Mouse (Mus musculus): ENCODE data around the gene Tsc22d1. TPM values are rescaled to one million over a fixed set of nuclear protein-coding genes. Genes with fewer than 3 reads are reported as not detected.

Gene Tsc22d1
- total and polyA plus RNA-seq, 2 experiments from 2014 or later: 574 to 603 TPM

GRCm38 (mm10) chr14:76428855-76429254, 14.1 kb downstream of the Tsc22d1 start:
- no peak overlapping the region for H3K4me2 ChIP-seq (ENCODE audit: low read depth, low read length, poor library complexity, severe bottlenecking)
- 88% methylated on average over 2 of the region's 2 CpGs for WGBS
- H3K9me3 ChIP-seq (ENCODE audit: low read length): no peaks in the 10 kb centered on the region
- no peak overlapping the region for H3K4me3 ChIP-seq (ENCODE audit: low read depth, low read length)
- no peaks in the 10 kb centered on the region for H3K27me3 ChIP-seq (ENCODE audit: insufficient read depth, low read length)
- peaks cover 4% of the 10 kb centered on the region; the same call in 1 of the 2 replicates for H3K4me1 ChIP-seq (ENCODE audit: insufficient read depth, low read length)
- ATAC-seq (ENCODE audit: low FRiP score) (no peak), DNase-seq (ENCODE audit: low spot score) (no peak)
- H3K36me3 ChIP-seq (ENCODE audit: insufficient read depth, low read length): peaks cover 15% of the 10 kb centered on the region; the same call in 1 of the 2 replicates
- no peak overlapping the region for H3K27ac ChIP-seq (ENCODE audit: low read depth, low read length)
- no peak overlapping the region for H3K9ac ChIP-seq (replicated peaks; ENCODE audit: low read length, poor library complexity, severe bottlenecking)
- TF ChIP-seq CTCF (IDR thresholded peaks at IDR 0.05): no peak

- TF ChIP-seq CTCF (IDR thresholded peaks at IDR 0.05): no peak
- H3K27ac ChIP-seq (ENCODE audit: low read depth, low read length): no peak overlapping the region
These were observed 17.2 kb downstream of the Tsc22d1 start for GRCm38 (mm10) chr14:76431918-76432317.

GRCm38 (mm10) chr14:76432369-76432768, 17.6 kb downstream of the Tsc22d1 start:
- no peak overlapping the region for H3K9ac ChIP-seq (replicated peaks; ENCODE audit: low read length, poor library complexity, severe bottlenecking)
- H3K4me3 ChIP-seq (ENCODE audit: low read depth, low read length): no peak overlapping the region
- no peaks in the 10 kb centered on the region for H3K4me1 ChIP-seq (ENCODE audit: insufficient read depth, low read length)
- no peaks in the 10 kb centered on the region for H3K27me3 ChIP-seq (ENCODE audit: insufficient read depth, low read length)
- H3K9me3 ChIP-seq (ENCODE audit: low read length): no peaks in the 10 kb centered on the region
- 79% methylated on average over 7 of the region's 7 CpGs for WGBS
- H3K27ac ChIP-seq (ENCODE audit: low read depth, low read length): no peak overlapping the region
- ATAC-seq (ENCODE audit: low FRiP score) (no peak), DNase-seq (ENCODE audit: low spot score) (peak; percentile 65)
- H3K4me2 ChIP-seq (ENCODE audit: low read depth, low read length, poor library complexity, severe bottlenecking): no peak overlapping the region
- H3K36me3 ChIP-seq (ENCODE audit: insufficient read depth, low read length): 0 out of 2 replicates have a peak, but pooled peaks cover 8% of the 10 kb centered on the region
- TF ChIP-seq CTCF (IDR thresholded peaks at IDR 0.05): no peak

More at GRCm38 (mm10) chr14:76431918-76432317, 17.2 kb downstream of the Tsc22d1 start:
- ATAC-seq (ENCODE audit: low FRiP score): no peak
- Histone ChIP-seq H3K9ac (replicated peaks; ENCODE audit: low read length, poor library complexity, severe bottlenecking) (no peak overlapping the region), H3K4me2 (ENCODE audit: low read depth, low read length, poor library complexity, severe bottlenecking) (no peak overlapping the region), H3K4me1 (ENCODE audit: insufficient read depth, low read length) (no peaks in the 10 kb centered on the region), H3K4me3 (ENCODE audit: low read depth, low read length) (no peak overlapping the region), H3K36me3 (ENCODE audit: insufficient read depth, low read length) (0 out of 2 replicates have a peak, but pooled peaks cover 8% of the 10 kb centered on the region), H3K9me3 (ENCODE audit: low read length) (no peaks in the 10 kb centered on the region), H3K27me3 (ENCODE audit: insufficient read depth, low read length) (no peaks in the 10 kb centered on the region)
- WGBS: 80% methylated on average over 4 of the region's 4 CpGs
- no peak for DNase-seq (ENCODE audit: low spot score)

- no peak for TF ChIP-seq CTCF (IDR thresholded peaks at IDR 0.05)
- 91% methylated on average over 8 of the region's 8 CpGs for WGBS
- DNase-seq (ENCODE audit: low spot score) (no peak), ATAC-seq (ENCODE audit: low FRiP score) (no peak)
- peaks cover 10% of the 10 kb centered on the region; the same call in 1 of the 2 replicates for H3K36me3 ChIP-seq (ENCODE audit: insufficient read depth, low read length)
- H3K27ac ChIP-seq (ENCODE audit: low read depth, low read length): no peak overlapping the region
- no peak overlapping the region for H3K4me3 ChIP-seq (ENCODE audit: low read depth, low read length)
- H3K4me2 ChIP-seq (ENCODE audit: low read depth, low read length, poor library complexity, severe bottlenecking): no peak overlapping the region
- H3K4me1 ChIP-seq (ENCODE audit: insufficient read depth, low read length): no peaks in the 10 kb centered on the region
- H3K9me3 ChIP-seq (ENCODE audit: low read length): no peaks in the 10 kb centered on the region
- no peak overlapping the region for H3K9ac ChIP-seq (replicated peaks; ENCODE audit: low read length, poor library complexity, severe bottlenecking)
- no peaks in the 10 kb centered on the region for H3K27me3 ChIP-seq (ENCODE audit: insufficient read depth, low read length)
These were observed 18.1 kb downstream of the Tsc22d1 start for GRCm38 (mm10) chr14:76432816-76433215.

- Histone ChIP-seq H3K4me2 (ENCODE audit: low read depth, low read length, poor library complexity, severe bottlenecking) (no peak overlapping the region), H3K9ac (replicated peaks; ENCODE audit: low read length, poor library complexity, severe bottlenecking) (no peak overlapping the region), H3K4me1 (ENCODE audit: insufficient read depth, low read length) (no peaks in the 10 kb centered on the region), H3K36me3 (ENCODE audit: insufficient read depth, low read length) (peaks cover 21% of the 10 kb centered on the region), H3K9me3 (ENCODE audit: low read length) (no peaks in the 10 kb centered on the region), H3K27ac (ENCODE audit: low read depth, low read length) (no peak overlapping the region), H3K27me3 (ENCODE audit: insufficient read depth, low read length) (no peaks in the 10 kb centered on the region), H3K4me3 (ENCODE audit: low read depth, low read length) (no peak overlapping the region)
- DNase-seq (ENCODE audit: low spot score) (no peak), ATAC-seq (ENCODE audit: low FRiP score) (no peak)
- WGBS: 87% methylated on average over 10 of the region's 10 CpGs
- no peak for TF ChIP-seq CTCF (IDR thresholded peaks at IDR 0.05)
These were observed 27.4 kb downstream of the Tsc22d1 start for GRCm38 (mm10) chr14:76442160-76442559.

GRCm38 (mm10) chr14:76448987-76449386, 34.2 kb downstream of the Tsc22d1 start:
- no peak for ATAC-seq (ENCODE audit: low FRiP score)

More at GRCm38 (mm10) chr14:76448987-76449386, 34.2 kb downstream of the Tsc22d1 start:
- Histone ChIP-seq H3K9ac (replicated peaks; ENCODE audit: low read length, poor library complexity, severe bottlenecking) (no peak overlapping the region), H3K9me3 (ENCODE audit: low read length) (no peaks in the 10 kb centered on the region), H3K36me3 (ENCODE audit: insufficient read depth, low read length) (0 out of 2 replicates have a peak, but pooled peaks cover 3% of the 10 kb centered on the region), H3K27me3 (ENCODE audit: insufficient read depth, low read length) (no peaks in the 10 kb centered on the region), H3K4me2 (ENCODE audit: low read depth, low read length, poor library complexity, severe bottlenecking) (no peak overlapping the region), H3K27ac (ENCODE audit: low read depth, low read length) (no peak overlapping the region), H3K4me1 (ENCODE audit: insufficient read depth, low read length) (no peaks in the 10 kb centered on the region), H3K4me3 (ENCODE audit: low read depth, low read length) (no peak overlapping the region)
- WGBS: 70% methylated on average over 4 of the region's 4 CpGs
- TF ChIP-seq CTCF (IDR thresholded peaks at IDR 0.05): no peak
- no peak for DNase-seq (ENCODE audit: low spot score)

Data from midbrain, postnatal 0 days (tissue).